Mouse (Mus musculus) megakaryocyte progenitor cell, adult 5-6 weeks (primary cell): ENCODE data around the gene Cryge. TPM values are rescaled to one million over a fixed set of nuclear protein-coding genes. Genes with fewer than 3 reads are reported as not detected.
A peak's percentile ranks its signal among the peaks of the same experiment; 100 is the strongest.

Experiments used
- ATAC-seq: replicated peaks from 2 replicates; pipeline ENCODE4 v1.8.0; 2016; ENCODE audit warnings: mild to moderate bottlenecking, moderate TSS enrichment, inconsistent platforms; ENCODE audit not compliant: poor library complexity
- total RNA-seq, 2 experiments: library from RNA; stranded (forward) in 1 of 2; stranded (reverse) in 1 of 2; fragments of 157-497, 149-512 nt in 1 of 2; fragments of 200-1000 nt in 1 of 2; gene quantifications; 2 replicates each; pipeline versions ENCODE4 v1.2.3 to v1.2.4; 2015 to 2017

The Cryge gene
- total RNA-seq, 2 experiments from 2014 or later = not detected

GRCm38 (mm10) chr1:65028206-65028605, 22.7 kb downstream of the Cryge start:
- ATAC-seq = no peak

- no peak for ATAC-seq
Measured at GRCm38 (mm10) chr1:65012726-65013125, 38.2 kb downstream of the Cryge start.

GRCm38 (mm10) chr1:65010153-65010552, 40.8 kb downstream of the Cryge start:
- ATAC-seq = peak; percentile 100

- ATAC-seq = no peak
Measured at GRCm38 (mm10) chr1:65005575-65005974, 45.4 kb downstream of the Cryge start.

- no peak for ATAC-seq
Measured at GRCm38 (mm10) chr1:65004526-65004925, 46.4 kb downstream of the Cryge start.

Other genes with a start within 250 kb of the Cryge start
- 8.2 and 9.2 TPM in 2 replicates for gene Plekhm3, start 94.3 kb downstream of the Cryge start, total RNA-seq (2015)
- gene Plekhm3, start 94.3 kb downstream of the Cryge start, total RNA-seq (2017) = 3.3 and 3.5 TPM in 2 replicates
- not detected in 2 replicates for gene Akr1cl, start 18.4 kb downstream of the Cryge start, total RNA-seq (2015)
- not detected in 2 replicates for gene Akr1cl, start 18.4 kb downstream of the Cryge start, total RNA-seq (2017)
- not detected in 2 replicates for gene Crygd, start 12.3 kb upstream of the Cryge start, total RNA-seq (2015)
- gene Crygd, start 12.3 kb upstream of the Cryge start, total RNA-seq (2017) = not detected in 2 replicates
- not detected in 2 replicates for gene Crygc, start 22.5 kb upstream of the Cryge start, total RNA-seq (2015)
- not detected in 2 replicates for gene Crygc, start 22.5 kb upstream of the Cryge start, total RNA-seq (2017)
- gene Crygb, start 31.1 kb upstream of the Cryge start, total RNA-seq (2015) = not detected in 2 replicates
- gene Crygb, start 31.1 kb upstream of the Cryge start, total RNA-seq (2017) = not detected in 2 replicates
- gene Cryga, start 52.2 kb upstream of the Cryge start, total RNA-seq (2015) = not detected in 2 replicates
- not detected in 2 replicates for gene Cryga, start 52.2 kb upstream of the Cryge start, total RNA-seq (2017)
- gene Gm28845, start 68.4 kb upstream of the Cryge start, total RNA-seq (2015) = not detected in 2 replicates
- gene Gm28845, start 68.4 kb upstream of the Cryge start, total RNA-seq (2017) = not detected in 2 replicates
- gene D630023F18Rik, start 72.1 kb upstream of the Cryge start, total RNA-seq (2015) = 1.3 and 1.9 TPM in 2 replicates
- gene D630023F18Rik, start 72.1 kb upstream of the Cryge start, total RNA-seq (2017) = 0.12 and 0.51 TPM in 2 replicates
- 89.6 and 104 TPM in 2 replicates for gene Idh1, start 135.4 kb upstream of the Cryge start, total RNA-seq (2015)
- 172 and 200 TPM in 2 replicates for gene Idh1, start 135.4 kb upstream of the Cryge start, total RNA-seq (2017)
- 21.6 and 28.0 TPM in 2 replicates for gene Pikfyve, start 135.5 kb upstream of the Cryge start, total RNA-seq (2015)
- 24.4 and 30.2 TPM in 2 replicates for gene Pikfyve, start 135.5 kb upstream of the Cryge start, total RNA-seq (2017)
- not detected in 2 replicates for gene Pth2r, start 230.9 kb upstream of the Cryge start, total RNA-seq (2015)
- gene Pth2r, start 230.9 kb upstream of the Cryge start, total RNA-seq (2017) = not detected in 2 replicates